Mouse (Mus musculus) ES-Bruce4 (cell line): ENCODE data around the gene Mup11. TPM values are rescaled to one million over a fixed set of nuclear protein-coding genes. Genes with fewer than 3 reads are reported as not detected.
"Not testable (repeated sequence)": the region's sequence is repeated elsewhere in the genome, so short reads cannot be mapped to it uniquely, and the experiment has no call there.

Source experiments
- H3K27ac ChIP-seq: 2 replicates; pipeline ENCODE4 v1.5.1; 2012; ENCODE audit warnings: low read length, inconsistent platforms; ENCODE audit not compliant: insufficient read depth
- H3K27me3 ChIP-seq: 2 replicates; pipeline ENCODE4 v1.6.1; 2012; ENCODE audit warnings: mild to moderate bottlenecking, low read length, inconsistent platforms; ENCODE audit not compliant: control insufficient read depth, poor library complexity, insufficient read depth, severe bottlenecking
- H3K36me3 ChIP-seq: 2 replicates; pipeline ENCODE4 v1.6.1; 2012; ENCODE audit warnings: inconsistent platforms, mild to moderate bottlenecking, low read length, moderate library complexity; ENCODE audit not compliant: control insufficient read depth, poor library complexity, insufficient read depth, severe bottlenecking
- H3K4me1 ChIP-seq: one replicate; pipeline ENCODE4 v1.8.1; 2011; ENCODE audit warnings: low read length; ENCODE audit not compliant: control insufficient read depth, insufficient read depth
- H3K4me3 ChIP-seq: 2 replicates; pipeline ENCODE4 v1.5.1; 2011; ENCODE audit warnings: low read depth, mild to moderate bottlenecking, low read length
- H3K9ac ChIP-seq: 2 replicates; pipeline ENCODE4 v1.6.1; 2012; ENCODE audit warnings: low read depth, mild to moderate bottlenecking, inconsistent platforms; ENCODE audit not compliant: poor library complexity, severe bottlenecking
- H3K9me3 ChIP-seq: replicated peaks from 2 replicates; pipeline ENCODE4 v1.6.1; 2012; ENCODE audit warnings: mild to moderate bottlenecking, low read length, inconsistent platforms; ENCODE audit not compliant: control insufficient read depth, poor library complexity, insufficient read depth, severe bottlenecking
- polyA plus RNA-seq: library from polyadenylated mRNA; stranded (reverse); fragments of >200 nt; gene quantifications from 2 replicates; pipeline ENCODE4 v1.2.4, GENCODE M21; 2011; ENCODE audit warnings: low read depth; ENCODE audit not compliant: missing spikeins, insufficient read depth, insufficient read length

Mup11 gene
- not detected in 2 replicates for polyA plus RNA-seq

DNA sequence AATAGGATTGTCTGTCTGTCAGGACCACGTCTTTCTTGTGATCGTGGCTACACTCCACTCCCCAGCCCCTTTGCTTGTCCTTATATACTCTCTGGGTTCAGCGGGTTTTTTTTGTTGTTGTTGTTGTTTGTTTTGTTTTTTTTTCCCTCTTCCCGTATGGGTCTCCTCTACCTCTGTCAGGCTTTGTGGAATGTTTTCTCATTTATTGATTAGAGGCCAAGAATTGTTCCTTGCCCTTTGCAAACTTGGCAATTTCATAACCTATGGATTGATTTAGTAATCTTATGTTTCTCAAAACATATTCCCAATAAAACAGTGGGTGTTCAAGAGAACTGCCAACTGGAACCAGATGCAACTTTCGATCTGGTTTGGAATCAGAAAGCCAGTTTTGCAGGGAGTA lies at the start of gene Mup11:
Mup11 (minus strand) TSS at position 101 of the 400 bp plus-strand sequence.
- H3K27me3 ChIP-seq, H3K36me3 ChIP-seq, H3K9me3 ChIP-seq, H3K4me1 ChIP-seq, H3K27ac ChIP-seq, H3K4me3 ChIP-seq, H3K9ac ChIP-seq: not testable (repeated sequence)

Other genes with a start within 250 kb of the Mup11 start
- gene Mup9, start 240.5 kb downstream of the Mup11 start, polyA plus RNA-seq, result not detected in 2 replicates
- gene Mup1, start 160.5 kb downstream of the Mup11 start, polyA plus RNA-seq, result not detected in 2 replicates
- gene Mup10, start 80.2 kb downstream of the Mup11 start, polyA plus RNA-seq, result not detected in 2 replicates
- gene Mup12, start 78.9 kb upstream of the Mup11 start, polyA plus RNA-seq, result not detected in 2 replicates
- gene Mup22, start 159.1 kb upstream of the Mup11 start, polyA plus RNA-seq, result not detected in 2 replicates